Mouse (Mus musculus) heart, postnatal 0 days (tissue): ENCODE measurements around the gene St6galnac3.

Experiments used
- CTCF ChIP-seq: IDR thresholded peaks from 2 replicates; pipeline ENCODE4 v1.5.1; 2016; ENCODE audit warnings: antibody characterized with exemption, control low read depth, low read depth
- EP300 ChIP-seq: IDR thresholded peaks from 2 replicates; pipeline ENCODE4 v1.6.1; 2016; ENCODE audit warnings: antibody characterized with exemption, low read depth

DNA sequence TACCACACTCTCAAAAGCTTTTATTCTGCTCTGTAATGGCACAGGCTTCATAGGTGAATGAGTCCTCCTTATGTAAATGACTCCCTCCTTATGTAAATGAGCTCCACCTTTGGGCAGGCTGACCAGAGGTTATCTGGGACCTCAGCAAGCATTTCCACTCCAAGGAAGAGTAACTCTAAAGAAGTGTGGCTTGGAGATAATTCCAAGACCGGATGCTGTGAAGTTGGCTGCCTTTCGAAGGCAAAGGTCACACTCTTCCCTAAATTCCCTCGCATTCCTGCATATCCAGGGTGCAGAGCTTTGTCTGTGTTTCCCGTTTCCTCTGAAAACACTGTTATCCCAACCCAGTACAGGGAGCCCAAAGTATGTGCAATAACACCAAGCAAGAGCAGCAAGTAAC, 142.9 kb downstream of the St6galnac3 start:
- TF ChIP-seq CTCF = no peak
- no peak for TF ChIP-seq EP300
